Mouse (Mus musculus) limb, embryonic 14.5 days (tissue): ENCODE measurements around the gene Cnot10. TPM values are rescaled to one million over a fixed set of nuclear protein-coding genes. Genes with fewer than 3 reads are reported as not detected.

ENCODE experiments used
- ATAC-seq: fragments of 200-750 bp; cut with Nextera tagmentation; 2 replicates; pipeline ENCODE4 v1.8.0; 2017; ENCODE audit warnings: low read depth, moderate number of reproducible peaks, moderate TSS enrichment; ENCODE audit not compliant: low FRiP score
- DNase-seq: peaks from one replicate; pipeline ENCODE4 v3.0.0-alpha.2; 2015; ENCODE audit warnings: low spot score
- H3K27ac ChIP-seq: fragments of 300-500 bp; sonication (generic); replicated peaks from 2 replicates; pipeline ENCODE4 v1.5.1; 2014; ENCODE audit warnings: low read depth, mild to moderate bottlenecking, low read length, moderate library complexity, mixed read lengths
- H3K27me3 ChIP-seq: fragments of 300-500 bp; sonication (generic); 2 replicates; pipeline ENCODE4 v1.6.1; 2014; ENCODE audit warnings: low read length, mixed read lengths; ENCODE audit not compliant: control insufficient read depth, insufficient read depth
- H3K36me3 ChIP-seq: fragments of 300-500 bp; sonication (generic); 2 replicates; pipeline ENCODE4 v1.6.1; 2014; ENCODE audit warnings: mild to moderate bottlenecking, low read length, moderate library complexity, mixed read lengths; ENCODE audit not compliant: control insufficient read depth, insufficient read depth
- H3K4me1 ChIP-seq: fragments of 300-500 bp; sonication (generic); 2 replicates; pipeline ENCODE4 v1.6.1; 2014; ENCODE audit warnings: antibody characterized with exemption, low read length, mixed read lengths; ENCODE audit not compliant: control insufficient read depth, insufficient read depth
- H3K4me2 ChIP-seq: fragments of 300-500 bp; sonication (generic); replicated peaks from 2 replicates; pipeline ENCODE4 v1.6.1; 2014; ENCODE audit warnings: low read depth, mild to moderate bottlenecking, low read length, moderate library complexity; ENCODE audit not compliant: severe bottlenecking
- H3K4me3 ChIP-seq: fragments of 300-500 bp; sonication (generic); replicated peaks from 2 replicates; pipeline ENCODE4 v1.5.1; 2014; ENCODE audit warnings: low read length
- H3K9ac ChIP-seq: fragments of 300-500 bp; sonication (generic); 2 replicates; pipeline ENCODE4 v1.6.1; 2014; ENCODE audit warnings: mild to moderate bottlenecking, low read depth, low read length, moderate library complexity; ENCODE audit not compliant: severe bottlenecking
- H3K9me3 ChIP-seq: fragments of 300-500 bp; sonication (generic); 2 replicates; pipeline ENCODE4 v1.6.1; 2016; ENCODE audit warnings: low read length; ENCODE audit not compliant: control insufficient read depth
- POLR2A ChIP-seq: fragments of 200-500 bp; IDR thresholded peaks from 2 replicates; pipeline ENCODE4 v1.8.0; 2012; ENCODE audit warnings: inconsistent platforms, mild to moderate bottlenecking, moderate library complexity, borderline replicate concordance; ENCODE audit not compliant: insufficient read depth, insufficient read length; ENCODE audit errors: extremely low read depth
- WGBS: fragments of 180-500 bp; shearing (Covaris S2); extraction: QIAGEN DNeasy Blood & Tissue Kit; methylation state at CpG from one replicate; pipeline ENCODE4 v1.1.7; 2014; 5-methylcytosine and 5-hydroxymethylcytosine counted together
- polyA plus RNA-seq, 2 experiments: library from polyadenylated mRNA; depleted of rRNA in 1 of 2; stranded (reverse) in 1 of 2; unstranded in 1 of 2; fragments of >200 nt; fragmentation: Nextera tagmentation in 1 of 2; extraction: Ambion mirVana in 1 of 2; gene quantifications; 2 replicates each; pipeline versions ENCODE4 v1.2.1 to v1.2.3; 2012 to 2014

The Cnot10 gene
- polyA plus RNA-seq, 2 experiments, result 66.8 to 104 TPM

GRCm38 (mm10) chr9:114578646-114579045, 61.3 kb downstream of the Cnot10 start:
- Histone ChIP-seq H3K9ac (no peak overlapping the region), H3K4me3 (no peak overlapping the region), H3K4me2 (peak overlapping the region; percentile 21; the same call in 1 of the 2 replicates), H3K27ac (0 out of 2 replicates have a peak overlapping the region, but pooled peaks have one; percentile 15), H3K36me3 (no peaks in the 10 kb centered on the region), H3K9me3 (no peaks in the 10 kb centered on the region), H3K27me3 (no peaks in the 10 kb centered on the region), H3K4me1 (peaks cover 3% of the 10 kb centered on the region; the same call in 1 of the 2 replicates)
- DNase-seq, result no peak
- no peak for ATAC-seq
- WGBS, result 32% methylated on average over 11 of the region's 11 CpGs
- TF ChIP-seq POLR2A, result no peak

GRCm38 (mm10) chr9:114576001-114576400, 64.0 kb downstream of the Cnot10 start:
- H3K4me3 ChIP-seq, result no peak overlapping the region
- peaks cover 3% of the 10 kb centered on the region; the same call in 1 of the 2 replicates for H3K4me1 ChIP-seq
- ATAC-seq (no peak), DNase-seq (no peak)
- H3K36me3 ChIP-seq, result no peaks in the 10 kb centered on the region
- H3K4me2 ChIP-seq, result no peak overlapping the region
- no peak overlapping the region for H3K9ac ChIP-seq
- no peak overlapping the region for H3K27ac ChIP-seq
- no peaks in the 10 kb centered on the region for H3K9me3 ChIP-seq
- TF ChIP-seq POLR2A, result no peak
- 77% methylated on average over 1 of the region's 1 CpGs for WGBS
- no peaks in the 10 kb centered on the region for H3K27me3 ChIP-seq

GRCm38 (mm10) chr9:114573528-114573927, 66.5 kb downstream of the Cnot10 start:
- DNase-seq (no peak), ATAC-seq (no peak)
- no peaks in the 10 kb centered on the region; the same call in 1 of the 2 replicates for H3K4me1 ChIP-seq
- no peak overlapping the region for H3K4me2 ChIP-seq
- no peak overlapping the region for H3K4me3 ChIP-seq
- no peak overlapping the region for H3K27ac ChIP-seq
- TF ChIP-seq POLR2A, result no peak
- no peak overlapping the region for H3K9ac ChIP-seq
- 53% methylated on average over 5 of the region's 5 CpGs for WGBS
- no peaks in the 10 kb centered on the region for H3K27me3 ChIP-seq
- H3K36me3 ChIP-seq, result no peaks in the 10 kb centered on the region
- H3K9me3 ChIP-seq, result no peaks in the 10 kb centered on the region

- no peak for ATAC-seq
- H3K36me3 ChIP-seq, result no peaks in the 10 kb centered on the region
- no peaks in the 10 kb centered on the region for H3K4me1 ChIP-seq
- H3K27ac ChIP-seq, result no peak overlapping the region
- 87% methylated on average over 5 of the region's 5 CpGs for WGBS
- H3K27me3 ChIP-seq, result 0 out of 2 replicates have a peak, but pooled peaks cover 2% of the 10 kb centered on the region
- no peak overlapping the region for H3K4me2 ChIP-seq
- no peak for TF ChIP-seq POLR2A
- H3K9ac ChIP-seq, result no peak overlapping the region
- no peaks in the 10 kb centered on the region for H3K9me3 ChIP-seq
- H3K4me3 ChIP-seq, result no peak overlapping the region
- DNase-seq, result no peak
Observed at GRCm38 (mm10) chr9:114568682-114569474, 71.1 kb downstream of the Cnot10 start.

GRCm38 (mm10) chr9:114564667-114565066, 75.3 kb downstream of the Cnot10 start:
- H3K36me3 ChIP-seq, result no peaks in the 10 kb centered on the region
- H3K4me1 ChIP-seq, result 0 out of 2 replicates have a peak, but pooled peaks cover 6% of the 10 kb centered on the region
- H3K4me3 ChIP-seq, result peak overlapping the region; percentile 62
- 0 out of 2 replicates have a peak overlapping the region, but pooled peaks have one; percentile 3 for H3K27ac ChIP-seq
- 1% methylated on average over 10 of the region's 10 CpGs for WGBS
- DNase-seq (no peak), ATAC-seq (no peak)
- peak overlapping the region; percentile 66; the same call in 1 of the 2 replicates for H3K9ac ChIP-seq
- H3K27me3 ChIP-seq, result peaks cover 32% of the 10 kb centered on the region; the same call in 1 of the 2 replicates
- H3K9me3 ChIP-seq, result no peaks in the 10 kb centered on the region
- TF ChIP-seq POLR2A, result no peak
- peak overlapping the region; percentile 94 for H3K4me2 ChIP-seq
